Mouse (Mus musculus): ENCODE measurements around the gene Filip1l.

Gene Filip1l

DNA sequence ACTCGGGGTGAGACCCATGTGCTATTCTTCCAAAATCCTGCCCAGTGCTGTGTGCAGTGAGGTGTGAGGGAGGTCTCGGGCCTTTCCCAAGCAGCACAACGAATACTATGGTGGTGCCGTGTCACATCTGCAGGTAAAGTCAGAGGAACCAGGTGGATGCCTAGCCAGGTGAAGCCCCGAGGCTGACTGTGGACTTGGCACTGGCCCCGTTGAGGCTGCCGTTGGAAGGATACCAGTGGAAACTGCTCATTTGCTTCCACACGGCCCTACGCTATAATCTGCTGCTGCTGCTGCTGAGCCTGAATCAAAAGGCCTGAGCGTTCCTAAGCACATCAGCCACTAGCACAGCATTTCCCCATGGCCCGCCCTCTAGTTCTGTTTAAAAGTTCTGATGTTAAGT, 86.3 kb downstream of the Filip1l start:
- DNase-seq: no peak

- DNase-seq: no peak
Measured at GRCm38 (mm10) chr16:57440706-57441437, 88.0 kb downstream of the Filip1l start.

GRCm38 (mm10) chr16:57445096-57446094, 92.5 kb downstream of the Filip1l start:
- DNase-seq: no peak

DNA sequence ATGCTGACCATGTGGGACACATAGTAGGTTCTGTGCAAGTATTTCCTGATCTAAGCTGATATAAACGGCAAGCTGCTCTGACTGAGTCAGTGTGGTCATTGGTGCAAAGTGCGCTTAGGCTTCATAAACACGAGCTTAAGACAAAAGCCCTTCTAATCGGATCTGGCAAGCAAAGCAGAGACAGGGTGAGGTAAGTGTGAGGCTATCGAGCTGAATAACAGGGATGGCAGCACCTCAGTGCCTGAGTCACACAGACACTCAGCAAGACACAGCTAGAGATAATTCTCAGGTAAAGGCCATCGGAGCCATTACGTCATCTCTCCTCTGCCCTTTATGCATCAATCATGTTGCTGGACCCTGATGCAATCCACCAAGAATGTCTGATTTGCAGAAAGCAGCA, 100.1 kb downstream of the Filip1l start:
- peak; percentile 9 to 36 for DNase-seq

DNA sequence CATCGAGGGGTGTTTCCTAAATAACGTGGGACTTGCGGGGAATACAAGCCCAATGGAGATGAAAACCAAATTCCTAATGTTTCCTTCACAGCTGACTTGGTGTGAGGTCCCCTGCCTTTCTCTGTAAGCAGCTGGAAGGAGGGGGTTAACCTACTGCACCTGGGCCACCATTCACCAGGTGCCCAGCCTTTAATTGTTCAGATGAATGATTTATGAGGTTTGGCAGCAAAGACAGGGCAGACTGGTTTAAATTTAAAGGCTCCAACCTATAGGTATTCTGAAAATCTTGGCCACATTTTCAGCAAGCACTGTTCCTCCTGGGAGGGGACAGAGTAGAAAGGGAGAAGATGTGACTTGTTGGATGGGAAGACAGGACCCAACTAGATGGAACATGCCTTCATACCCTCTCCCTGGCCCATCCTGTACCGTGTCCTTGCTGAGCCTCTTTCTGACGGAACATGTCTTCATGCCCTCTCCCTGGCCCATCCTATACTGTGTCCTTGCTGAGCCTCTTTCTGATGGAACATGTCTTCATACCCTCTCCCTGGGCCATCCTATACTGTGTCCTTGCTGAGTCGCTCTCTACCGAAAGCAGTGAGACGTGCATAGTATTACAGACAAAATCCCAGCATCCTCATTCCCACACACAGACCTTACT, 101.3 kb downstream of the Filip1l start:
- DNase-seq: no peak

GRCm38 (mm10) chr16:57455573-57455972, 102.7 kb downstream of the Filip1l start:
- no peak for DNase-seq

DNA sequence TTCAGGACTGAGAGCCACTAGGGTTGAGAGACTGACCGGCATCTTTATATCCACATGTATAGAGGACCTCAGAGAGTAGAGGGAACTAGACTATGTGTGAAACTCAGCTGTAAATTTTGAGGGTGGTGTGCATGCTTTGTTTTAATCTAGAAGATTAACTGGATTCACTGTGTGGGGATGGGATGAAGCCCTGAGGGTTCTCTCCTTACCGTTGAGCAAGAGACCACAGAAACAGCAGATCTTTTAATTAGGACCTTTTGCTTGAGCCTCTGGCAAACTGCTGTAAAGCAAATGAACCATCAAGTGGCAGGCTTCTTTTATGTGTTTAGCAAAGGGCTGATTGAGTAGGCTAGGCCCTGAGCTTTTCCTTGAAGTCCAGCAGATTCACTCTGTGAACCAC, 103.1 kb downstream of the Filip1l start:
- no peak for DNase-seq

GRCm38 (mm10) chr16:57465386-57465913, 112.6 kb downstream of the Filip1l start:
- DNase-seq: no peak

DNA sequence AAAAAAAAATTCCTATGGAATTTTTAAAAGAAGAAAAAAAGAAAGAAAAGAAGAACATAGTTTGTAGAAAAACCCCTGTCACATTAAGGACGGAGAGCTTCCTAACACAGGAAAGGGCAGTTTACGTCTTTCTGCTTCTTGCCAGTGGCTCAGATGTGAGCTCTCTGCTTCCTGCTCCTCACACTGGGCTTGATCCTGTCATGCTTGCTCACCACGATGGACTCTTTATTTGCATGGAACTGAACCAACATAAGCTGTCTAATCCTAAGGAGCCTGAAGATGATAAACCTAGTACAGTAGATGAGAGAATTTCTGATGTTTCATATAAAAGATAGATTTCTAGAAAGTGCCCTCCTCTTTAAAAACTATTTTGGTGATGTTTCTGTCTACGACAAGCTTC, 116.4 kb downstream of the Filip1l start:
- DNase-seq: no peak

GRCm38 (mm10) chr16:57469869-57470268, 117.0 kb downstream of the Filip1l start:
- DNase-seq: no peak

- DNase-seq: no peak
Measured at GRCm38 (mm10) chr16:57470286-57470830, 117.5 kb downstream of the Filip1l start.

DNA sequence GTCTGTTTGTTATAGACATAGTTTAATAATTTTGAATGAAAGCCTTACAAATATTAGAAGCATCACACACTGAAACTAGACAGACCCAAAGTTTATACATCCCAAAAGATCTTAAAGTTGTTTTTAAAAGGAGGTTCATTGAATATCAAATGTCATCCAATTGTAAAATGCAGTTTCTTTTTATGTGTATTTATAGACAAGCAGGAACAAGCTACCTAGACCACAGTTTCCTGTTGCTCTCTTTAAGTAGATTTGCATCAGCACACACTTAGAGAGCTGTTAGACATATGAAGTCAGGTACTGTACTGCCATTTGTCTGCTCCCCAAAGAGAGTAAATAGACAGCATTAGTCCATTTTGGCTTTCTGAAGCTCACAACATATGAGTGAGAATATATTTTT, 118.2 kb downstream of the Filip1l start:
- DNase-seq: no peak

DNA sequence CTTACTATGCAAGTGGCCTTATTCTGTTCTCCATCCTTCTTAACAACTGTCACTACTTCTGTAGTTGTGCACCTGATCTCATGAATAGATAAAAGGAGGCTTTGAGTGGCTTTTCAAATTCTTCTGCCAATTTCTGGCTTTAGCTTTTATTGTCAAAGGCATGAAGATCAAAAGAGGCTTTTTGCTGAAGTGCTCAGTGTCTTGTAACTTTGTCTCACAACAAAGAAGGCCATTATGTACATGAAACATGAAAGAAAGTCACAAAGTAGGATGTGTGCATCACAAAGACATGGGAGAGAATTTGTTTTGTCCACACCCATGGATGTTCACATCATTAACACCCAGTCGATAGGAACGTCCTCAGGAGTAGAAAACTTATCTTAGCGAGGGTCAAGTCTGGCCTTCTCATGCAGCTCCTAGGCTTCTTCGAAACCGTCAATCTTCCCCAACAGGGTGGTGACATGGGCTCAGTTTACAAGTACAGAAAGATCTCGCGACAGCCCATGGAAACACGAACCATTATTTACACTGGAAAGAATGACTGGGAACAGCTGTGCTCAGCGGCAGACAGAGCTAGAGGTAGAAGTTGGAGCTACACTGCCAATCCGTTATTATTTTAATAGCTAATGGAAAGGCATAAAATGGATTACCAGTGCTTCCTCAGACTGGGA, 120.7 kb downstream of the Filip1l start:
- DNase-seq: no peak

GRCm38 (mm10) chr16:57478451-57478850, 125.6 kb downstream of the Filip1l start:
- no peak for DNase-seq

- no peak for DNase-seq
Measured at GRCm38 (mm10) chr16:57479776-57480175, 126.9 kb downstream of the Filip1l start.

- no peak for DNase-seq
Measured at GRCm38 (mm10) chr16:57482264-57482663, 129.4 kb downstream of the Filip1l start.

DNA sequence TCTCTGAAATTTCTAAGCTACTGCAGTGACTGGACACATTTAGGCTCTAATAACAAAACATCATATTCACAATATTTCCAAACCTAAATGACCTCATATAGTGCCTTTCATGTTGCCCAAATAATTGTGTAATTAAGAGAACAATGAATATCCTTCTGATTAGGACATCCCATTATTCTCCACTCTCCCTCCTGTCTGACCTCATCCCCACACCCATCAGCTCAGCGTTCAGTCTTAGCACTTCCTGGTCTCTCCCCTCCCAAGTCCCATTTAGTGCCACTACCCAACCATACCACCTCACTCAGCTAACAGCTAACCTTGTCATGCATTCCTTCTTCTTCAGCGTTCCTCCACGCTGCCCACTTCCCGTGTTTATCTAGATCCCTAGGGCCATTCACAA, 130.0 kb downstream of the Filip1l start:
- DNase-seq: no peak

DNA sequence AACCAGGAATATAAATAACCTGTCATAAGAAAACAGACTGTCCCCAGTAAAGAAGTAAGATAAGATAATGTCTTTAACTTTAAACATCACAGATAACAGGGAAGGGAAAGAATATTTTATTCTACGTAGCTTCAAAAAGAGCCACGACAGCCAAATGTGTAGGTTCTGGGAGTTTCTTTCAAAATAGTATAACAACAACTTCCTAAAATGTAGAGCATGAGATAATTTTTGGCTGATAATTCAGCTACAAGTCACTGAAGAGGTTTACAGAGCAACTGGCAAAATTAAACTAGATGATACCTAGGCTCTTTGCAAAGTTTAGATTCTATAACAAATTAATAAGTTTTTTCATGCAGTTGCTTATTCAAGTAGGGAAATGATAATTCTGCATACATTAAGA, 130.6 kb downstream of the Filip1l start:
- no peak for DNase-seq

- peak in 1 of 2 experiments; percentile 57 for DNase-seq
Measured at GRCm38 (mm10) chr16:57484043-57484795, 131.3 kb downstream of the Filip1l start.

- peak; percentile 46 to 47 for DNase-seq
Measured at GRCm38 (mm10) chr16:57485265-57485664, 132.4 kb downstream of the Filip1l start.

- DNase-seq: no peak
Measured at GRCm38 (mm10) chr16:57486266-57486665, 133.4 kb downstream of the Filip1l start.

Data from lung, postnatal 4 days (tissue).